Mouse (Mus musculus): ENCODE measurements around the gene Tnrc18. TPM values are rescaled to one million over a fixed set of nuclear protein-coding genes. Genes with fewer than 3 reads are reported as not detected.

Tnrc18 gene
- polyA plus RNA-seq, 1 experiment from 2014 or later: 18.6 TPM

DNA sequence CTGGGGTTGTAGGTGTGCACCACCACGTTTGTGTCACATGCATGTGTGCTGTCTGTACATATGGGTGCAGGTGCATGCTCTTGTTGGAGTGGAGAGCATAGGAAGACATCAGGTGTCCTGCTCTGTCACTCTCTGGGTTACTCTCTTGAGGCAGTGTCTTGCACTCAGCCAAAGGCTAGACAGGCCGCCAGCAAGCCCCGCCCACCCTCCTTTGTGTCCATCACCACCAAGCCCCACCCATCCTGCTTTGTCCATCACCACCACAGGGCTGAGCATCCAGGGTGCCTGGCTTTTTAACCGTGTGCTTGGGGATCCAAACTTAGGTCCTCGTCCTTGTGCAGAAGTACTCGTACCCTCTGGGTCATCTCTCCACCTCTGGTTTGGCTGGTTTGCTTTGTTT, 121.2 kb downstream of the Tnrc18 start:
- 26% methylated on average over 6 of the region's 6 CpGs for WGBS
- peaks cover 65% of the 10 kb centered on the region for H3K27me3 ChIP-seq (replicated peaks)
- no peaks in the 10 kb centered on the region for H3K36me3 ChIP-seq

DNA sequence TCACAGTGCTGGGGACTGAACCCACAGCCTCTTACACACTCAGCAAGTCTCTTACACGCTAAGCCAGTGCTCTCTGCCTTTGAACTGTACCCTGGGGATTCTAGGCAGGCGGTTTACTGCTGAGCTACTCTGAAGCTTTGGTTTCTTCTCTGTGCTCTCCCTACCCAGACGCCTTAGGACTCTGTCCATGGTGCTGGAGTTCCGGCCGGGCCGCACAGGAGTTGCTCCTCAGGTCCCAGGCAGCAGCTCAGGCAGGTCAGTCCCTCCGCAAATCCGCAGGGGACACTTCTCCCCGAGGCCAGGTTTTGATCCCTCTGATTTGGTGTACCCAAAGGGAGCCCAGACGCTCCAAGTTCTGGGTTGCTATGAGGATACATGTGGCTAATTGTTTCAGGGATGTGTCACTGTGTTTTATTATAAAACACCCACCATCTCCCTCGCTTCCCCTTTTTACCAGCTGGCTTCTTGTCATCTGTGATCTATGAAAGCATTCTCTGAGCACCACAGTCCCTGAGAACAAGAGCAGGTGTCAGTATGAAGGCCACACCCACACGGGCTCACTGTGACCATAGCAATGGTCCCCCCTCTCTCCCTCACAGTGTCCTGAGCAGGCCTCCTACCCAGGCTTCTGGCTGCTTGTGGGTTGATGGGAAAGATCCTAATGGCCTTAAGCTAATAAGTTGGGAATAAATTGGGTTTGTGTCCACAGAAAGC, 122.7 kb downstream of the Tnrc18 start:
- no peak overlapping the region for H3K4me2 ChIP-seq
- 11% methylated on average over 12 of the region's 12 CpGs for WGBS
- ATAC-seq (ENCODE audit: extremely low read depth, insufficient number of reproducible peaks, low FRiP score, low TSS enrichment): no peak
- H3K9me3 ChIP-seq: no peaks in the 10 kb centered on the region
- H3K9ac ChIP-seq: no peak overlapping the region
- H3K4me1 ChIP-seq: no peaks in the 10 kb centered on the region
- no peaks in the 10 kb centered on the region for H3K36me3 ChIP-seq
- no peak overlapping the region for H3K4me3 ChIP-seq
- peaks cover 54% of the 10 kb centered on the region for H3K27me3 ChIP-seq (replicated peaks)
- H3K27ac ChIP-seq (replicated peaks): no peak overlapping the region

More for the DNA sequence above, 121.2 kb downstream of the Tnrc18 start:
- H3K9me3 ChIP-seq: no peaks in the 10 kb centered on the region
- H3K4me2 ChIP-seq: no peak overlapping the region
- H3K4me1 ChIP-seq: 0 out of 2 replicates have a peak, but pooled peaks cover 2% of the 10 kb centered on the region
- no peak for ATAC-seq (ENCODE audit: extremely low read depth, insufficient number of reproducible peaks, low FRiP score, low TSS enrichment)
- H3K27ac ChIP-seq (replicated peaks): no peak overlapping the region
- no peak overlapping the region for H3K4me3 ChIP-seq
- no peak overlapping the region for H3K9ac ChIP-seq

DNA sequence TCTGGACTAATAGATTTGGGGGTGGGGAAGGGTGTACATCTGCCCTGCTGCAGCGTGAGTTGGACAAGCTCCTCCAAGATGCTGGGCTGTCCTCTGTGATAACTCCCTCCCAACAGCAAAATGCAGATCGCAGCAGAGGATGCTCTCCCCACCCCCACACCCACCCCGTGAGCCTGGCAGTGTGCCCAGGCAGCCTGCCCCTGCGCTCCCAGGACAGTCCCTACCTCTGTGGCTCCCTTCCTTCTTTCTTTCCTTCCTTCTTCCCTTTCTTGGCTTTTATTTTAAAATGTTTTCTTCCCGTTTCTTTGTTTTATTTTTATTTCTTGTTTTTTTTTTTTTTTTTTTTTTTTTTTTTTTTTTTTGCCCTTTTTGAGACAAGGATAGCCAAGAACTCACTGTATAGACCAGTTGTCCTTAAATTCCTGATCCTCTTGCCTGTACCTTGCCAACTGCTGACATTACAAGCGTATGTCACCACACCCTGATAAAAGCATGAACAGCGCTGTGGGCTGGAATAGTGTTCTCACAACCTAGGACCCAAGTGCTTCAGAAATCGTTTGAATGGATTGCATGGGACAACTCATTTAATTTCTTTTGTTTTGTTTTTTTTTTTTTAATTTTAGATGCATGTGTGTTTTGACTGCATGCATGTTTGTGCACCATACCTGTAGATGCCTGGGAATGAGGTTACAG, 123.6 kb downstream of the Tnrc18 start:
- peaks cover 55% of the 10 kb centered on the region for H3K27me3 ChIP-seq (replicated peaks)
- no peak for ATAC-seq (ENCODE audit: extremely low read depth, insufficient number of reproducible peaks, low FRiP score, low TSS enrichment)
- no peaks in the 10 kb centered on the region for H3K9me3 ChIP-seq
- H3K36me3 ChIP-seq: no peaks in the 10 kb centered on the region
- no peak overlapping the region for H3K9ac ChIP-seq
- H3K4me2 ChIP-seq: no peak overlapping the region
- H3K4me3 ChIP-seq: no peak overlapping the region
- 42% methylated on average over 8 of the region's 8 CpGs for WGBS
- no peaks in the 10 kb centered on the region for H3K4me1 ChIP-seq
- H3K27ac ChIP-seq (replicated peaks): no peak overlapping the region

DNA sequence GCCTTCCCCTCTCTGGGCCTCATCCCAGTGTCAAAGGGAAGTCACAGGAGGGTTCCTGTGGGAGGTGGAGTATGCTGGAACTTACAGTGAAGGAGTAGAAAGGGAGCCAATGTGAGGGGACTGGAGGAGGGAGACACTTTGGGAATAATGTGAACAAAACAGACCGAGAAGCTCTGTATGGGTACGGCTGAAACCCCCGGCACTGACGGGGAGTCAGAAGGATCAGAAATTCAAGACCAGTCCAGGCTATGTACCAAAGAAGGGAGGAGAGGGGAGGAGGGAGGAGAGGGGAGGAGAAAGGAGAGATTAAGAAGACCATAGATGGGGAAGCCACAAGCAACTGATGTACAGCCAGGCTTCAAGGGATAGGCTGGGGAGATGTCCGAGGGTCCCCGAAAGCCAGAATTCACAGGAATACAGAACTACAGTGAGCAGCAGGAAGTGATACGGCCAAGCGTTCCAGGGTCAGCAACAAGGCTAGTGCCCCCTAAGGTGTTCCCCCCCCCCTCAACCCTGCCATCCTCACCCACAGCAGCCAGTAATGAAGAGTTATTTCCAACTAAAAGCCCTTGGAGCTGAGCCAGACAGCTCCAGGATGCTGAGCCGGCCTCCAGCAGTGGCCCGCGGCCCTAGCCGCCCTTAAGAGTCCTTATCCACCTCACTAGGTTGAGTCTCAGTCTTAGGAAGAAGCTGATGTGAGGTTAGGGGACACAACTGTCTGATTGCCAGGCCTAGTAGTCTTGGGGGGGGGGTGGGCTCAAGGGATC, 124.3 kb downstream of the Tnrc18 start:
- 60% methylated on average over 12 of the region's 12 CpGs for WGBS
- Histone ChIP-seq H3K4me3 (no peak overlapping the region), H3K4me1 (no peaks in the 10 kb centered on the region), H3K36me3 (no peaks in the 10 kb centered on the region), H3K4me2 (no peak overlapping the region), H3K9ac (no peak overlapping the region), H3K27ac (replicated peaks) (no peak overlapping the region), H3K9me3 (no peaks in the 10 kb centered on the region), H3K27me3 (replicated peaks) (peaks cover 54% of the 10 kb centered on the region)
- no peak for ATAC-seq (ENCODE audit: extremely low read depth, insufficient number of reproducible peaks, low FRiP score, low TSS enrichment)

GRCm38 (mm10) chr5:142692248-142692647, 125.2 kb downstream of the Tnrc18 start, which contains the start of gene Slc29a4:
Slc29a4 (plus strand) TSS chr5:142692512.
- Histone ChIP-seq H3K27me3 (replicated peaks) (peaks cover 49% of the 10 kb centered on the region), H3K9me3 (no peaks in the 10 kb centered on the region), H3K27ac (replicated peaks) (no peak within 1 kb of the TSS), H3K4me2 (no peak within 1 kb of the TSS), H3K4me1 (no peaks in the 10 kb centered on the region), H3K36me3 (no peaks in the 10 kb centered on the region), H3K4me3 (no peak within 1 kb of the TSS), H3K9ac (no peak within 1 kb of the TSS)
- WGBS: 56% methylated on average over 14 of the region's 14 CpGs
- no peak for ATAC-seq (ENCODE audit: extremely low read depth, insufficient number of reproducible peaks, low FRiP score, low TSS enrichment)

GRCm38 (mm10) chr5:142690343-142690742, 127.1 kb downstream of the Tnrc18 start:
- H3K4me3 ChIP-seq: no peak overlapping the region
- no peaks in the 10 kb centered on the region for H3K36me3 ChIP-seq
- H3K27ac ChIP-seq (replicated peaks): no peak overlapping the region
- H3K4me1 ChIP-seq: no peaks in the 10 kb centered on the region
- no peaks in the 10 kb centered on the region for H3K9me3 ChIP-seq
- H3K4me2 ChIP-seq: no peak overlapping the region
- 68% methylated on average over 3 of the region's 3 CpGs for WGBS
- H3K9ac ChIP-seq: no peak overlapping the region
- peaks cover 39% of the 10 kb centered on the region for H3K27me3 ChIP-seq (replicated peaks)
- no peak for ATAC-seq (ENCODE audit: extremely low read depth, insufficient number of reproducible peaks, low FRiP score, low TSS enrichment)

DNA sequence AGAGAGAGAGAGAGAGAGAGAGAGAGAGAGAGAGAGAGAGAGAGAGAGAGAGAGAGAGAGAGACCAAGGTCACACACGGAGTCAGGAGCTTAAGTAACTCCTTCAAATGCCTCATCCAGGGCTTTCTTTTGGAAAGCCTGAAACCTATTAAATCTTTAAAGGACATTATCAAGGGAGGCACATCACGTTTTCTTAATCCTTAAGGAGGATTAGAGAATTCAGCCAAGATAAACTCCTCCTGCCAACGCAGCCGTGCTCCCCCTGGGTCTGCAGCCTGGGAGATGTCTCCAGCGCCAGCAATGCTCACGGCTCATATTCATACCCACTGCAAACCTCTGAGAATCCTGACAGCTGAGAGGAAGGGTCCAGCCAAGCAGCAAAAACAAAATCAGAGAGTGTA, 128.6 kb downstream of the Tnrc18 start:
- H3K9ac ChIP-seq: no peak overlapping the region
- no peak for ATAC-seq (ENCODE audit: extremely low read depth, insufficient number of reproducible peaks, low FRiP score, low TSS enrichment)
- H3K9me3 ChIP-seq: no peaks in the 10 kb centered on the region
- H3K4me2 ChIP-seq: no peak overlapping the region
- no peak overlapping the region for H3K27ac ChIP-seq (replicated peaks)
- 40% methylated on average over 6 of the region's 6 CpGs for WGBS
- H3K27me3 ChIP-seq (replicated peaks): peaks cover 33% of the 10 kb centered on the region
- no peak overlapping the region for H3K4me3 ChIP-seq
- no peaks in the 10 kb centered on the region for H3K4me1 ChIP-seq
- H3K36me3 ChIP-seq: no peaks in the 10 kb centered on the region

DNA sequence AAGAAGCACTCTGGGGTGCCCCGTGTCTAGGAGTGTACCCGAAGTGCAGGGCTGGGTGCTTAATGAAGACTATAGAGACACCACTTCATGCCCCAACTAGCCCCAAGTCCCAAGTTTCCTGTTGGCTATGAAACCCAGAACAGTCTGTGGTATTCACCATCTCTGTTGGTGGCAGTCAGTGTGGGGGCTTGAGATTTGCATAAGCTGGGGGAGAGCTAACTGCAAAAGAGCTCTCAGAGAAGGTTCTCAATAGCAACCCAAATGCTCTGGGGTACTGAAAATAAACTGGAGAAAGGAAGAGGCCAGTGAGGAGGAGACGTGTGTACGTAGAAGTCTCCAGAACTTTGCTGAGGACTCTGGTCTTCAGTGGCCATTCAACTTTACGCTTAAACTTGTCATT, 134.9 kb downstream of the Tnrc18 start:
- Histone ChIP-seq H3K9ac (no peak overlapping the region), H3K9me3 (peaks cover 7% of the 10 kb centered on the region), H3K4me3 (no peak overlapping the region), H3K27me3 (replicated peaks) (0 out of 2 replicates have a peak, but pooled peaks cover 11% of the 10 kb centered on the region), H3K27ac (replicated peaks) (no peak overlapping the region), H3K36me3 (no peaks in the 10 kb centered on the region), H3K4me1 (no peaks in the 10 kb centered on the region), H3K4me2 (no peak overlapping the region)
- WGBS: 79% methylated on average over 5 of the region's 5 CpGs
- no peak for ATAC-seq (ENCODE audit: extremely low read depth, insufficient number of reproducible peaks, low FRiP score, low TSS enrichment)

- no peak overlapping the region for H3K4me3 ChIP-seq
- 0 out of 2 replicates have a peak, but pooled peaks cover 6% of the 10 kb centered on the region for H3K27me3 ChIP-seq (replicated peaks)
- H3K9me3 ChIP-seq: peaks cover 7% of the 10 kb centered on the region
- H3K36me3 ChIP-seq: no peaks in the 10 kb centered on the region
- no peak overlapping the region for H3K4me2 ChIP-seq
- H3K9ac ChIP-seq: no peak overlapping the region
- ATAC-seq (ENCODE audit: extremely low read depth, insufficient number of reproducible peaks, low FRiP score, low TSS enrichment): no peak
- H3K27ac ChIP-seq (replicated peaks): no peak overlapping the region
- WGBS: 77% methylated on average over 3 of the region's 3 CpGs
- no peaks in the 10 kb centered on the region for H3K4me1 ChIP-seq
These were observed 135.6 kb downstream of the Tnrc18 start for GRCm38 (mm10) chr5:142681911-142682310.

- H3K4me2 ChIP-seq: no peak overlapping the region
- no peak overlapping the region for H3K27ac ChIP-seq (replicated peaks)
- H3K4me1 ChIP-seq: no peaks in the 10 kb centered on the region
- H3K9me3 ChIP-seq: peaks cover 7% of the 10 kb centered on the region
- H3K27me3 ChIP-seq (replicated peaks): no peaks in the 10 kb centered on the region
- no peak overlapping the region for H3K9ac ChIP-seq
- no peak for ATAC-seq (ENCODE audit: extremely low read depth, insufficient number of reproducible peaks, low FRiP score, low TSS enrichment)
- no peak overlapping the region for H3K4me3 ChIP-seq
- H3K36me3 ChIP-seq: no peaks in the 10 kb centered on the region
- 67% methylated on average over 1 of the region's 1 CpGs for WGBS
These were observed 138.4 kb downstream of the Tnrc18 start for GRCm38 (mm10) chr5:142679065-142679464.

DNA sequence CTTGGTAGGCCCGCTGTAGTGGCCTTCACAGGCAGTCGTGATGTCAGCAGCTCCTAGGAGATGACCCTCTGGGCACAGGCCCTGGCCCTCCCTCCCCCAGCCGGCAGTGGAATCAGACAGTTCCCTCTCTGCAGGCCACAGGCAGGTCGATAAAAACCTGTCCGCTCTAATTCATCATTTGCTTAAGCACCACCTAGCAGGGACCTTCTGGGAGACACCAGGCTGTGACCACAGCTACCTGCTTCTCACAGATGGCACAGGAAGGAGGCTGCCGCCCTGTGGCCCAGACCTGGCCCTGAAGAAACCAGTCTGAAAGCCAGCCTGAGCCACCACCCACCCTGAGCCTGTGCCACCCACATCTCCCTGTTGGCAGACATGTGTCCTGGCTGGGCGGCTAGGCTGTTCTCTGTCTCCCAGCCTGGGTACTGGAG, 139.3 kb downstream of the Tnrc18 start:
- no peaks in the 10 kb centered on the region for H3K4me1 ChIP-seq
- no peak overlapping the region for H3K4me3 ChIP-seq
- peaks cover 5% of the 10 kb centered on the region for H3K9me3 ChIP-seq
- no peak overlapping the region for H3K4me2 ChIP-seq
- ATAC-seq (ENCODE audit: extremely low read depth, insufficient number of reproducible peaks, low FRiP score, low TSS enrichment): no peak
- H3K36me3 ChIP-seq: no peaks in the 10 kb centered on the region
- WGBS: 61% methylated on average over 7 of the region's 7 CpGs
- no peaks in the 10 kb centered on the region for H3K27me3 ChIP-seq (replicated peaks)
- H3K27ac ChIP-seq (replicated peaks): no peak overlapping the region
- H3K9ac ChIP-seq: no peak overlapping the region
